Mouse (Mus musculus) intestine, embryonic 16.5 days (tissue): ENCODE results near the gene Yeats4. TPM values are rescaled to one million over a fixed set of nuclear protein-coding genes. Genes with fewer than 3 reads are reported as not detected.

Experiments used
- ATAC-seq: fragments of 200-750 bp; cut with Nextera tagmentation; 2 replicates; pipeline ENCODE4 v1.8.0; 2017; ENCODE audit warnings: moderate TSS enrichment, moderate library complexity
- H3K27ac ChIP-seq: fragments of 300-500 bp; sonication (generic); 2 replicates; pipeline ENCODE4 v1.5.1; 2014; ENCODE audit warnings: mild to moderate bottlenecking, low read length
- H3K27me3 ChIP-seq: fragments of 300-500 bp; sonication (generic); replicated peaks from 2 replicates; pipeline ENCODE4 v1.6.1; 2014; ENCODE audit warnings: low read length, control low read depth, mixed read lengths; ENCODE audit not compliant: control insufficient read depth, insufficient read depth
- H3K36me3 ChIP-seq: fragments of 300-500 bp; sonication (generic); 2 replicates; pipeline ENCODE4 v1.6.1; 2014; ENCODE audit warnings: low read length, control low read depth; ENCODE audit not compliant: control insufficient read depth, insufficient read depth
- H3K4me1 ChIP-seq: fragments of 300-500 bp; sonication (generic); 2 replicates; pipeline ENCODE4 v1.6.1; 2014; ENCODE audit warnings: low read length, control low read depth, mixed read lengths; ENCODE audit not compliant: control insufficient read depth, insufficient read depth
- H3K4me2 ChIP-seq: fragments of 300-500 bp; sonication (generic); 2 replicates; pipeline ENCODE4 v1.6.1; 2014; ENCODE audit warnings: low read depth, low read length, control low read depth
- H3K4me3 ChIP-seq: fragments of 300-500 bp; sonication (generic); 2 replicates; pipeline ENCODE4 v1.5.1; 2014; ENCODE audit warnings: mild to moderate bottlenecking, low read length
- H3K9ac ChIP-seq: fragments of 300-500 bp; sonication (generic); 2 replicates; pipeline ENCODE4 v1.6.1; 2014; ENCODE audit warnings: low read depth, low read length
- H3K9me3 ChIP-seq: fragments of 300-500 bp; sonication (generic); 2 replicates; pipeline ENCODE4 v1.6.1; 2016; ENCODE audit warnings: low read length, control low read depth; ENCODE audit not compliant: control insufficient read depth
- WGBS: fragments of 180-500 bp; shearing (Covaris S2); extraction: QIAGEN DNeasy Blood & Tissue Kit; methylation state at CpG from one replicate; pipeline ENCODE4 v1.1.7; 2014; 5-methylcytosine and 5-hydroxymethylcytosine counted together
- polyA plus RNA-seq: library from polyadenylated mRNA; unstranded; fragments of >200 nt; fragmentation: Nextera tagmentation; extraction: Ambion mirVana; gene quantifications from 2 replicates; pipeline ENCODE4 v1.2.1, GENCODE M21; 2015

Yeats4 gene
- polyA plus RNA-seq, 1 experiment from 2014 or later: 54.8 TPM

DNA sequence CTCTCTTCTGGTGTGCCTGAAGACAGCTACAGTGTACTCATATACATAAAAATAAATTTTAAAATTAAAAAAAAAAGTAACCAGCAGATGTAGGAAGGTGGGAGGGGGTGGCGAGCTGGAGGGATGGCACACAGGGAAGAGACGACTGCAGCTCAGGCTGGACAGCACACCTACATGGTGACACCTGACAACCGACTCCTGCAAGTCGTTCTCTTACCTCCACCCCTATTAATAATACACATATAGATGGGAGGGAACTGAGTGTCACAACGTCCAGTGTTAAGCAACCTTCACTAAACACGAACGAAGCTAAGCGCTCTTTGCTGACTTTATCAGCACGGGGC lies 577 bp downstream of the Yeats4 start:
- Histone ChIP-seq H3K4me1 (peaks cover 5% of the 10 kb centered on the region), H3K36me3 (peaks cover 12% of the 10 kb centered on the region; the same call in 1 of the 2 replicates), H3K4me3 (peak overlapping the region; percentile 88), H3K27ac (no peak overlapping the region), H3K4me2 (peak overlapping the region; percentile 69), H3K9me3 (no peaks in the 10 kb centered on the region), H3K27me3 (no peaks in the 10 kb centered on the region), H3K9ac (peak overlapping the region; percentile 98)
- under 1% methylated on average over 9 of the region's 9 CpGs for WGBS
- ATAC-seq: peak; percentile 57; the same call in 1 of the 2 replicates

- H3K4me2 ChIP-seq: peak overlapping the region; percentile 22; the same call in 1 of the 2 replicates
- no peaks in the 10 kb centered on the region for H3K9me3 ChIP-seq
- 0 out of 2 replicates have a peak overlapping the region, but pooled peaks have one; percentile 2 for H3K4me3 ChIP-seq
- 69% methylated on average over 3 of the region's 3 CpGs for WGBS
- no peak overlapping the region for H3K27ac ChIP-seq
- H3K9ac ChIP-seq: no peak overlapping the region
- H3K4me1 ChIP-seq: peaks cover 5% of the 10 kb centered on the region
- ATAC-seq: no peak
- no peaks in the 10 kb centered on the region for H3K27me3 ChIP-seq
- peaks cover 19% of the 10 kb centered on the region for H3K36me3 ChIP-seq
Observed at GRCm38 (mm10) chr10:117222821-117223220, 1.5 kb downstream of the Yeats4 start.

DNA sequence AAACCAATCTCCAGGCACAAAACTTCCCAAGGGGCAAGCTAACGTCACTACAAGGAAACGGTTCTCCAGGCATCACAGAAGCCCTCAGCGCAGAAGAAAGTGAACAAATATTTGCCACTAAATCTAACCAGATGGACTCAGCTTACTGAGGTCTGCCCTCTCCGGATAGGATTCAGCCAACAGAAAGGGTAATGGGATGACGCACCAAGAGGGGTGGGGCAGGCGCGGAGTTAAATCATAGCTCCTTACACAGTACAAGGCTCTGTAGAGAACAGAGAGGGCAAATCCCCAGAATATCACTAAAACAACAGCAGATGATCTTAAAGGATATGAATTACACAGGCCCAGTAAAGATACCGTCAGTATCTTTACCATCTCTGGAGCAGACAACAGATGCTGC lies 6.0 kb downstream of the Yeats4 start:
- H3K36me3 ChIP-seq: peaks cover 42% of the 10 kb centered on the region
- no peak overlapping the region for H3K9ac ChIP-seq
- H3K4me1 ChIP-seq: peaks cover 5% of the 10 kb centered on the region
- H3K27ac ChIP-seq: no peak overlapping the region
- no peaks in the 10 kb centered on the region for H3K9me3 ChIP-seq
- WGBS: 92% methylated on average over 8 of the region's 8 CpGs
- no peak overlapping the region for H3K4me3 ChIP-seq
- H3K27me3 ChIP-seq: no peaks in the 10 kb centered on the region
- ATAC-seq: no peak
- no peak overlapping the region for H3K4me2 ChIP-seq

GRCm38 (mm10) chr10:117217246-117217840 lies 7.0 kb downstream of the Yeats4 start:
- 79% methylated on average over 20 of the region's 20 CpGs for WGBS
- H3K36me3 ChIP-seq: peaks cover 42% of the 10 kb centered on the region

GRCm38 (mm10) chr10:117216793-117217192 lies 7.5 kb downstream of the Yeats4 start:
- Histone ChIP-seq H3K9me3 (no peaks in the 10 kb centered on the region), H3K36me3 (peaks cover 42% of the 10 kb centered on the region), H3K4me1 (no peaks in the 10 kb centered on the region), H3K27me3 (no peaks in the 10 kb centered on the region), H3K4me2 (no peak overlapping the region), H3K4me3 (no peak overlapping the region), H3K9ac (no peak overlapping the region), H3K27ac (no peak overlapping the region)
- ATAC-seq: peak; percentile 46; the same call in 1 of the 2 replicates
- 67% methylated on average over 5 of the region's 5 CpGs for WGBS

More at GRCm38 (mm10) chr10:117217246-117217840, 7.0 kb downstream of the Yeats4 start:
- ATAC-seq: peak; percentile 11; the same call in 1 of the 2 replicates
- Histone ChIP-seq H3K9me3 (no peaks in the 10 kb centered on the region), H3K9ac (no peak overlapping the region), H3K27ac (no peak overlapping the region), H3K4me1 (no peaks in the 10 kb centered on the region), H3K4me3 (no peak overlapping the region), H3K27me3 (no peaks in the 10 kb centered on the region), H3K4me2 (no peak overlapping the region)

DNA sequence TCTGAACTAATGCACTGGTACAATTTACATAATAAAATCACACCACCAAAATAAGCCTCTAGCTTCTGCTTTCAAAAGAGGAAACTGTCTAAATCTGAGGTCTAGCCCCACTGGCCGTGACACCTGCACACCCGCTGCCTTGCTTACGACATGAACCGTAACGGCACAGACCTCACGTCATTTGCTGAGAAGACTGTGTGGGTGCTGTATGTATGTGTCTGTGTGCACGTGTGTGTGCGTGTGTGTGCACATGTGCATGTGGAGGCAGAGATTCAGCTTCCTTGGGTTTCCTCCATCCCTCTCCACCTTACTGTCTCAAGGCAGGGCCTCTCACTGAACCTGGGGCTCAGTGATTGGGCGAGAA lies 8.2 kb downstream of the Yeats4 start:
- Histone ChIP-seq H3K9ac (no peak overlapping the region), H3K4me2 (no peak overlapping the region), H3K4me1 (no peaks in the 10 kb centered on the region), H3K9me3 (no peaks in the 10 kb centered on the region), H3K4me3 (no peak overlapping the region), H3K36me3 (peaks cover 42% of the 10 kb centered on the region), H3K27me3 (no peaks in the 10 kb centered on the region), H3K27ac (no peak overlapping the region)
- 94% methylated on average over 9 of the region's 9 CpGs for WGBS
- ATAC-seq: no peak

DNA sequence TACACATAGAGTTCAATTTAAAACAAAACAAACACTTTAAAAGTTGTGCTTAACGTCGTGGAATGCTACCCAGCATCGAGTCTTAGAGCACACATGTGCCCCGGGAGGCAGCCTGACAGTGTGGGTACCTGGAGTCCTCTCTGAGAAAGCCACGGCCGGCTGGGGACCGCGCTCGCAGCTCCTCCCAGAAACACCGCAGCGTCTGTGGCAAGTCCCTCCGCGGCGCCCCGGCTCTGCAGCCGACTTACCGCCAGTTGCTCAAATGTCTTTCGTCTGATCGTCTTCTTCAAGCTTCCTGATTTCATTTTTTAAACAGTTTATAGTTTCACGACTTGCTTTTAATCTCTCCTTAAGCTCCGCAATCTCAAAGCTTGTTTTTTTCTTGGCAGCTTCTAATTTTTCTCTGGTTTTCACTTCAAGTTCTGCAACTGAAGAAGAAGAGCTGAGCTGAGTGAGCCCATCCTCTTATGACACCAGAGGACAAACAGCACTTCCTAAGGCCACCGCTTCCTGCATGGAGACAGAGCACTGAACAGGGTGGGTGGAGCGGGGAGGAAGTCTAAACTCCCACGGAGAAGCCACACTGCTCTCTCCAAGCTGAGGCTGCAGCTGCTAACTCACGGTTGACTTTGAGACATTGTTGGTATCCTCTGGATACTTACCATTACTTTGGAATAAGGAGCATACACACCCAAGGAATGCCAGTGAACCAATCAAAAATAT lies 8.7 kb downstream of the Yeats4 start:
- 87% methylated on average over 25 of the region's 25 CpGs for WGBS
- no peak for ATAC-seq
- H3K36me3 ChIP-seq: peaks cover 41% of the 10 kb centered on the region

DNA sequence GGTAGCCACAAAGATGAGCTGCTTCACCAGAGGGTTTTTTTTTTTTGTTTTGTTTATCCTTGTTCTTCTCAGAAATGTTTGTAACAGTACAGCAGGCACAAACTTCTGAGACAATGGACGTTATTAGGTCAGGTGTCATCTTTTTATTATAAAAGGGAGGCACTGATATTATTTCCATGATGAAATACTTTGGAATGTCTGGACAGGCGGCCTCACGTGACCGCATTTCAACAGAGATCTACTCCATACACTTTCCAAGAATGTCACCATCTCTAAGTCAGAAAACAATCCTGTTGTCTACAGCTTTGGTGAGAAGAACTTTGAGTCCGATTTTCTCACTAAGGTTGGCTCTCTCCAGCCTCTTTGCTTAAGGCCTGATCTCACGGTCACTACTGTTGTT lies 13.3 kb downstream of the Yeats4 start:
- Histone ChIP-seq H3K9ac (no peak overlapping the region), H3K36me3 (peaks cover 11% of the 10 kb centered on the region; the same call in 1 of the 2 replicates), H3K9me3 (no peaks in the 10 kb centered on the region), H3K27me3 (no peaks in the 10 kb centered on the region), H3K27ac (no peak overlapping the region), H3K4me1 (no peaks in the 10 kb centered on the region; the same call in 1 of the 2 replicates), H3K4me2 (no peak overlapping the region), H3K4me3 (no peak overlapping the region)
- no peak for ATAC-seq
- 82% methylated on average over 6 of the region's 6 CpGs for WGBS

More for the DNA sequence above, 8.7 kb downstream of the Yeats4 start:
- Histone ChIP-seq H3K27me3 (no peaks in the 10 kb centered on the region), H3K4me1 (no peaks in the 10 kb centered on the region), H3K4me3 (no peak overlapping the region), H3K9ac (no peak overlapping the region), H3K4me2 (no peak overlapping the region), H3K27ac (no peak overlapping the region), H3K9me3 (no peaks in the 10 kb centered on the region)

- Histone ChIP-seq H3K36me3 (no peaks in the 10 kb centered on the region), H3K4me1 (no peaks in the 10 kb centered on the region; the same call in 1 of the 2 replicates), H3K27me3 (no peaks in the 10 kb centered on the region), H3K4me3 (peak overlapping the region; percentile 38), H3K27ac (no peak overlapping the region), H3K9me3 (no peaks in the 10 kb centered on the region), H3K4me2 (peak overlapping the region; percentile 58), H3K9ac (peak overlapping the region; percentile 50)
- 15% methylated on average over 11 of the region's 11 CpGs for WGBS
- ATAC-seq: peak; percentile 58
Observed at GRCm38 (mm10) chr10:117209469-117209938, 14.8 kb downstream of the Yeats4 start.
